Mouse (Mus musculus) mature B cell (primary cell): ENCODE measurements around the gene Chga.

Source experiments
- in situ Hi-C: fragments of 300-500 bp; cut with MboI; formaldehyde crosslinking; loops from 2 replicates; pipeline ENCODE4 v1.14.3; 2019

The Chga gene

DNA sequence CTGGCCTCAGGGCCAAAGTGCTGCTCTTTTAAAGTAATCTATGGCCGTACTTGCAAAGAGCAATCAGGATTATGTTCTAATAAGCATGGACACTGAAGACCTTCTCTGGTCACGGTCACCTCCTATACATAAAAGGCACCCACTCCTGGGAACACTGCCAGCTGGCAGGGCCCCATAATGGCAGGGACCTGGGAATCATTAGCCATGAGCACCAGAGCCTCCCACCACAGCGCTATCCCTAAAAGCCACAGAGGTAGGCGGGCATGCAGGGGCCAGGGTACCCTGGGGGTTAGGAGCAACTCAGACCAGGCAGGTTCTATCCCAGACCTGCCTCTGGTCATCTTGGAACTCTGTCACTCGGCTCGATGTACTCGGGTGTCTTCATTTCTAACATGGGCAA, 45.0 kb downstream of the Chga start:
- in situ Hi-C loops = no loop called here

GRCm38 (mm10) chr12:102600345-102600744, 45.6 kb downstream of the Chga start:
- in situ Hi-C loops = no loop called here

- in situ Hi-C loops = no loop called here
Measured at GRCm38 (mm10) chr12:102601847-102602246, 47.1 kb downstream of the Chga start.

GRCm38 (mm10) chr12:102602255-102603041, 47.7 kb downstream of the Chga start:
- in situ Hi-C loops = no loop called here

- in situ Hi-C loops = no loop called here
Measured at GRCm38 (mm10) chr12:102605607-102606006, 50.8 kb downstream of the Chga start.

- in situ Hi-C loops = no loop called here
Measured at GRCm38 (mm10) chr12:102607066-102607465, 52.3 kb downstream of the Chga start.

- in situ Hi-C loops = no loop called here
Measured at GRCm38 (mm10) chr12:102607808-102608517, 53.2 kb downstream of the Chga start.

GRCm38 (mm10) chr12:102610927-102611326, 56.2 kb downstream of the Chga start:
- in situ Hi-C loops = no loop called here

DNA sequence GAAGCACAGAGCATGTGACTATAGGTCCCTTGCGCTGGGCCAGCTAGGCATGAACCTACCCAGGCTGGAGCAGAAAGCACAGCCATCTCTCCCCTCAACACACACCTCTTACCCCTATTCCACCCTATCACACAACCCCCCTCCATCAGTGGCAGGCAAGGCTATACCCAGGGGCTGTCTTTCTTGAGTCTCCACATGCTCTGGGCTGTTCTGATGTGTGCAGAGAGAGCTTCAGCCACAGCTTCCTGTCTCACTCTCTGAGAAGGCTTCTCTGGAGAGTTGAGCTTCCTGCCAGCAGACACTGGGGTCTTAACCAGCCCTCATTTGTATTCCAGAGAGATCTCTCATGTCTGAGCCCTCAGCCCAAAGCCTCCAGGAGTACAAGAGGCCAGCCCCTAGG, 57.7 kb downstream of the Chga start:
- in situ Hi-C loops = no loop called here

- in situ Hi-C loops = no loop called here
Measured at GRCm38 (mm10) chr12:102613411-102613810, 58.6 kb downstream of the Chga start.
